Mouse (Mus musculus) adrenal gland, adult 18-20 months (tissue): ENCODE measurements around the gene Btbd2. TPM values are rescaled to one million over a fixed set of nuclear protein-coding genes. Genes with fewer than 3 reads are reported as not detected.
A peak's percentile ranks its signal among the peaks of the same experiment; 100 is the strongest.

Experiments used
- DNase-seq, 2 experiments: peaks; one replicate each; pipeline ENCODE4 v3.0.0; 2021 to 2022; ENCODE audit warnings: low spot score in 2 of 2
- total RNA-seq, 2 experiments: library from RNA; stranded (reverse); gene quantifications; 1 replicate in 1 of 2; 2 replicates in 1 of 2; pipeline ENCODE4 v1.2.3; 2021

Gene Btbd2
- total RNA-seq, 2 experiments from 2014 or later: 51.4 to 58.5 TPM

DNA sequence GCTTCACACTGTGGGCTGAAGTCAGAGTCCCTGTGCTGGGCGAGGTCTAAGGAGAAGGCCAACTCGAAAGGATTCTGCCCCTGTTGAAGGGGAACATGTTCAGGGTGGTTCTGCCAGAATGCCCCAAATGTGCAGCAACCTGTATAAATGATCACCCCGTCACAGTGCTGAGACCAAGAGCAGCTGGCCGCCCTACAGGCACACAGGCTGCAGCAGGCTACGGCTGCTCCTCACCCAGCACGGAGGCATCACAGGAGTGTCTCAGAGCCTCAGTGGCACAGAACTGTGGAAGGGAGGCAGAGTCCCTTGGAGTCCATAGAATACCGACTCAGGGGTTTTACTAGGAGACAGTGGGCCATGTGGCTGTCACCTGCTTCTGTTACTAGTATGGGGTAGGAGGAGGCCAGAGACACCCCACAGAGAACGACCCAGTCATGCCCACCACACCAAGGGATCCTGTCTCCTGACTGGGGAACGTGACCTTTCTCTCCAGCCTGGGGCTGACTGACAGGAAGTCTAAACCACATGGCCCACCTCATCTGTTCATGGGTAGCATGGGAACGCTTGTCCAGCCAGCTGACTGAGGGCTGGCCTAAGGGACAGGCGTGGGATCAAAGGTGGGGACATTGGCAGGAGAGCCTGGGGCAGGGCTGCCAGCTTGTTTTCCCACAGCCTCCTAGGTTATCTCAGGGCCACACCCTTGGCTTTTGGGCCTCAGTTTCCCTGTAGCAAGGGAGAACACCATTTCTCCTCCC is 15.2 kb upstream of the Btbd2 start:
- DNase-seq: no peak

- no peak for DNase-seq
Observed at GRCm38 (mm10) chr10:80671251-80671650, 14.4 kb upstream of the Btbd2 start.

GRCm38 (mm10) chr10:80670531-80670930 is 13.7 kb upstream of the Btbd2 start:
- no peak for DNase-seq

DNA sequence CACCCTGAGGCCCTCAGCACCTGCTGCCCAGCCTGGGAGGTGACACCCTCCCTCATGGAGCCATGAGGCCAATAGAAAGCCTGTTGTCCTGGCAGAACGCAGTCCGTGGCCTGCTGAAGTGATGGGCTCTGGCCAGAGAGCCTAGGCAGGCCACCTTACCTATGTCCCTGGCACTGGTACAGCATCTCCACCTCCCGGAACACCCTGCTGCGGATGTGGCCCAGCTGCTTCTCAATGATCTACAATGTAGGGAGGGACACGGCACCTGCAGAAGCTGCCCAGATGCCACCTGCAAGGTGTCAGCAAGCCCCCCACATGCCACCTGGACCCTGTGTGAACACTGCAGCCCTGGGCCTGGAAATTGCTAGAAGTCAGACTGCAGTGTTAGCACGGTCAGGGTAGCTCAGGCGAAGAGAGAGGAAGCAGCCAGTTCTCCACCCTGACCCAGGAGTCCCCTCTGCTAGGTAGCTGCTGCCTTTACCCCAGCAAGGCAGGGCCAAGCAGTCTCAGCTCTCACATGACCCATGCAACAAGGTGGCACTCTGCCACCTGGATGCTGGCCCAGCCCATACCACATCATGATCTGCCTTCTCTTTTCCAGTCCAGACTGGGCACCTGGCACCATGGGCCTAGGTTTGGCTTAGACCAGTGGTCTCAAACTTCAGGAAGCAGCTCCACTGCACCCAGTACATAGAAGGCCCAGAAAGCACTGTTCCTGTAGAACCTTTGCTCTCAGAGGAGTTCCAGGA is 13.0 kb upstream of the Btbd2 start:
- no peak for DNase-seq

- DNase-seq: no peak
Observed at GRCm38 (mm10) chr10:80669018-80669417, 12.1 kb upstream of the Btbd2 start.

DNA sequence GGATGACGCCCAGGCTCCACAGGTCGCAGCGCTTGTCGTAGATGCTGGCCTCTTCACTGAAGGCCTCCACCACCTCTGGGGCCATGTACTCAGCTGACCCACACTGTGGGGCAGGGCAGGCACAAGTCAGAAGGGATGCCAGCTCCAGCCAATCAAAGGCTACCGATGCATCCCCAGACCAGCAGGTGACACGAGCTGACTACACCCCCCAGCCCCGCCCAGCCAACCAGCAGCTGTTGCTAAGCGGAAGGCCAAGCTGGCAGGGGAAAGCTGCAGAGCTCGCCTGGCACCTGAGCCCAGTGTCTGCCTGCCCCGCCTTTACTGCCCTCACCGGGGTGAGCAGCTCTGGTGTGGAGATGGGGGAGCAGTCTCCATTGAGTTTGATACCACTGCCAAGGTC is 11.7 kb upstream of the Btbd2 start:
- DNase-seq: no peak

GRCm38 (mm10) chr10:80666837-80667412 is 10.1 kb upstream of the Btbd2 start:
- DNase-seq: no peak

GRCm38 (mm10) chr10:80665981-80666733 is 9.3 kb upstream of the Btbd2 start:
- no peak for DNase-seq

DNA sequence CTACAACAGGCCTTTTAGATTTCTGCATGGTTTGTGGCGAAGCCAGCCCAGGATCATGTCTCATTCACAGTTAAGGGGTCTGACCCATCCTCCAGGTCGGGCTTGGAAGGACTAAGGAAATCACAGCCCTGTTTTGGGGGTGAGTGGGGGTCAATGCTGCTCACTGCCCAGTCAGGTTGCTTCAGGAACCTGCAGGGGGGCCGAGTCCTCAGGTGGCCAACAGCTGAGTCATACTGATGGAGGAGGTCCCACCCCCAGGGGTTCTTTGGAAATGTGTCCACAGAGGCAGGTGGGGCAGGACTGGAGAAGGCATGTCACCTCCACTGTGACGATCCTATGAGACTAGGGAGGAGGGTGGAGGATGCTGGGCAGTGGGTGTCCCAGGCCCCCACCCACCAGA is 8.6 kb upstream of the Btbd2 start:
- DNase-seq: no peak

GRCm38 (mm10) chr10:80665016-80665380 is 8.1 kb upstream of the Btbd2 start:
- DNase-seq: peak; percentile 65 to 67

GRCm38 (mm10) chr10:80664197-80665015 is 7.5 kb upstream of the Btbd2 start:
- DNase-seq: peak; percentile 69 to 79

DNA sequence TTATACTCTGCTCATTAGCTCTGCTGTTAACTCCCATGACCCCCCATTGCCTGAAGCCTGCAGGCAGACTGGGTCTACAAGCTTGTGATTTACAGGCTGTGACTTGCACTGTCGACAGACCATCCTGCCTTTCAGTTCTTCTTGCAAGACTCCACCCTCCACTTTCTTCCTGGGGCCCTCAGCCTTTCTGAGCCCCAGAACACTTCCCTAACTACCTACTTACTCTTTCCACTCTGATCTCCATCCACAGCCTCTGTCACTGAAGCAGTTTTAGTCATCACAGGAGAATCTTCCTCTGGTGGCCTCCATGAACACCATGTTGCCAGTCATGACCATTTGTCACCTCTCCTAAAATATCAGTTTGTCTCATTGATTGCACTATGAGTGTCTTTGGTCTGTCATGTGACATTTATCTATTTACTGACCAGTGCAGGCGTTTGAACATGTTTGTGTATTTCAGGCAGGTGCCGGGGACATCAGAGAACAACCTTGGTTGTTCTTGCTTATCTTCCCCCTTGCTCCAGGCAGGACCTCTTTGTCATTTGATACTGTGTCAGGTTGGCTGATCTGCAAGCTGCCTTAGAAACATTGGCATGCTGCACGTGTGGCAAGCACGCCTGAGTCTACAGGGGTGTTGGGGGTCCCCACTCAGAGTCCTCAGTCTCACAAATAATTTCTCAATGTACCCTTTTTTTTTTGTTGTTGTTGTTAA is 6.8 kb upstream of the Btbd2 start:
- DNase-seq: no peak

DNA sequence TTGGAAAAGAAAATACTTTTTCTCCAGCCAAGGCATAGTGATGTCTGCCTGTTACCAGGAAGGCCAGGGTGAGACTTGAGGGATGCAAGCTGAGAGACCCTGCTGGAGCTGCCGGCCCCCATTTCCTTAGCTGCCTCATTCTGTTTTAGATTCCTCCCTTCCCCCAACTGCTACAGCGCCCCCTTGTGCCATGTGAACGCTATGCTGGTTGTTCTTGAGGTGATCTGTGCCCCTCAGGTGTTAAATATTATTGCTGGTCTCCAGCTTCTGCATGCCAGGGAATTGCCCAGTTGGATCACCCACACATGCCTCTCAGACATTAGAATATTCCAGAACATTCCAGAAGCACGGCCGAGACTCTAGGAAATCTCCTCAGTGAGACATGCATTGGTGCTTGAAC is 4.3 kb upstream of the Btbd2 start:
- DNase-seq: no peak

DNA sequence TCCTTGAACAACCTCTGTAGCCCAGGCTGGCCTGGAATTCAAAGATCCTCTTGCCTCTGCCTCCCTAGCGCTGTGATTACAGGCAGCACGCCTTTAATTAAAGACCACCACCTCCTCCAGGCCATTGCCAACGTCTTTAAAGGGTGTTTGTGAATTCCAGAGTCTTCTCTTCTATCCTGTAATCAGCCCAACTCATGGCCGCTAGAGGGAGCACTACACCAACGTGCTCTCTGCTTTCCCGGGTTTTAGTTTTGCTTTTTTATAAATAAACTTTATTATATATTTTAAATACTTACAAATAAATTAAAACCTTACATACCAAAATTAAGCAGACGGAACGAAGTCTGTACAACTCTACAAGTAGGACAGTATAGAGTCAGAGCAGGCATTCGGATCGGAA is 2.3 kb upstream of the Btbd2 start:
- peak; percentile 74 to 80 for DNase-seq

GRCm38 (mm10) chr10:80658841-80659202 is 2.0 kb upstream of the Btbd2 start:
- no peak for DNase-seq

GRCm38 (mm10) chr10:80658194-80658840 is 1.4 kb upstream of the Btbd2 start:
- DNase-seq: no peak

- DNase-seq: peak; percentile 95 to 97
Observed at GRCm38 (mm10) chr10:80656130-80656862, 575 bp downstream of the Btbd2 start.

- no peak for DNase-seq
Observed at GRCm38 (mm10) chr10:80655406-80656129, 1.3 kb downstream of the Btbd2 start.
